Mouse (Mus musculus): ENCODE results near the gene Nufip1.

DNA sequence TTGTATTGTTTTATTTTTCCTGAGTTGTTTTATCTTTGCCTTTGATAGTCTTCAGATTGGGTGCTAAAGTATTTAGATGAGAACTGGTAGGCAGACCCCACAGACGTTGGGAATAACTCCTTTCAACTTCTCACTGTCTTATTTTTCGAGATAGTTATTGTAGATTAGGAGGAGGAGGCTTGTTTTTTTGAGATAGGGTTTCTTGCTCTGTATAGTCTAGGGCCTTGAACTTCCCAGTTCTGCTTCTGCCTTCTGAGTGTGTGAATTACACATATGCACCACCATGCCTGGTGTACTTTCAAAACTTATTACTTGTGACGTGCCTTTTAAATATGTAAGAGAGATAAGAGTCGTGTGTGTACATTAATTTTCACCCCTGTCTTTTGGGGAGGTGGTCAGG lies 17.5 kb downstream of the Nufip1 start:
- no peak for TF ChIP-seq CTCF (IDR thresholded peaks at IDR 0.05; ENCODE audit: low read depth)
- TF ChIP-seq EP300 (IDR thresholded peaks at IDR 0.05; ENCODE audit: low read depth), result no peak

Data from heart, postnatal 0 days (tissue).